Mouse (Mus musculus): ENCODE results near the gene Gm17428. TPM values are rescaled to one million over a fixed set of nuclear protein-coding genes. Genes with fewer than 3 reads are reported as not detected.
"Not testable (repeated sequence)": the region's sequence is repeated elsewhere in the genome, so short reads cannot be mapped to it uniquely, and the experiment has no call there.

Gm17428 gene
- total and polyA plus RNA-seq, 3 experiments = not detected

DNA sequence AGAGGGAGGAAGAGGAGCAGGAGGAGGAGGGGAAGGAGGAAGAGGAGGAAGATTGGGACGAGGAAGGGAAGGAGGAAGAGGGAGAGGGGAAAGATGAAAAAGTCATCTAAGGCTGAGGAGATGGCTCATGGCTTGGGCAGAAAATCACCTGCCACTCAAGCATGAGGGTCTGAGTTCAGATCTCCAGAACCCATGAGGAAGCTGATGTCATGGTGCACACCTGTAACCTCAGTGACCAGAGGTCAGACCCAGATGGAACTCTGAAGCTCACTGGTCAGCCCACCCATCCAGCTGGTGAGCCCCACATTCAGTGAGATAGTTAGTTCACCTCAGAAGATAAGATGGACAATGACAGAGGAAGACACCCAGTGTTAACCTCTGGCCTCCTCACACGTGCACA lies 31.8 kb upstream of the Gm17428 start:
- H3K4me3 ChIP-seq = no peak overlapping the region
- DNase-seq = no peak
- intact Hi-C loops (cut with DNase I) = no loop called here
- no peaks in the 10 kb centered on the region for H3K4me1 ChIP-seq (ENCODE audit: control insufficient read depth, insufficient read depth, low read length)
- TF ChIP-seq POLR2A (IDR thresholded peaks at IDR 0.05; ENCODE audit: insufficient read depth, low read depth, low read length) (no peak; the same call in none of the 2 replicates), EP300 (IDR thresholded peaks at IDR 0.05; ENCODE audit: insufficient read depth, low read depth, low read length) (peak; percentile 98; the same call in 1 of the 2 replicates)
- WGBS = 22% methylated on average over 2 of the region's 2 CpGs
- no peak overlapping the region for H3K9ac ChIP-seq (ENCODE audit: low read depth, low read length)
- H3K27ac ChIP-seq = no peak overlapping the region
- H3K79me2 ChIP-seq (replicated peaks; ENCODE audit: control insufficient read depth, insufficient read depth, low read length) = no peaks in the 10 kb centered on the region
- no peaks in the 10 kb centered on the region for H3K27me3 ChIP-seq (ENCODE audit: control insufficient read depth, insufficient read depth, low read length)
- no peaks in the 10 kb centered on the region for H3K36me3 ChIP-seq (ENCODE audit: control insufficient read depth, insufficient read depth, low read length)

DNA sequence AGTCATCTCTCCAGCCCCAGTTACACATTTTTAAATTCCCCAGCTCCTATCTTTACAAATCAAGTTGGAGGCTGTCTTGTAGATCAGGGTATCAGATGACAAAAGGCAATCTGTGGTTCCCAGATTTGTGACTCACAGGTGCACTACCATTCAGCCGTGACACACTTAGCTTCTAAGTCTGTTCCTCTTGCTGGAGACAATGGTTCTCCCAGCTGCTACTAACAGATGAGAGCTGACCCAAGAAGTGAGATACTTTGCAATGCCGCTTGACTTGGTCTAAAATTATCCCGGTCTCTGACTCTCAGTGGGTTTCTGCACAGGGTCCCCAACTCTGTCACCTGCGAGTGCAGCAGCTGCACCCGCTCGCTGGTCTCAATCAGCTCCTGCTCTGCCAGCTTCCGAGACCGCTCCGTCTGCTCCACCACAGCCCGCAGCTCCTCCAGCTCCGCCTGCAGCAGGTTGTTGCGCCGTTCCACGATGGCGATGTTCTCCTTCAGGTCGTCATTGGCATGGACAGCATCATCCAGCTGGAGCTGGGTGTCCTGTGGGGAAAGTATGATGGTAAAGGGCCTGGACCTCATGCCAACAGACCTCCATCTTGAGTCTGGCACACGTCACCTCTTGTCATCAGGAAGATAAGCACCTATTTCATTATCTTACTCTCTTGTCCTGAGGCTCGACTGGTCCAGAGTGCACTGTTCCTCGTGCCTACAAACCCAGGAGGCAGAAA lies 30.6 kb upstream of the Gm17428 start:
- H3K36me3 ChIP-seq (ENCODE audit: control insufficient read depth, insufficient read depth, low read length) = no peaks in the 10 kb centered on the region; the same call in 1 of the 2 replicates
- no peak overlapping the region for H3K4me3 ChIP-seq
- H3K4me1 ChIP-seq (ENCODE audit: control insufficient read depth, insufficient read depth, low read length) = no peaks in the 10 kb centered on the region
- H3K27ac ChIP-seq = no peak overlapping the region
- H3K79me2 ChIP-seq (replicated peaks; ENCODE audit: control insufficient read depth, insufficient read depth, low read length) = no peaks in the 10 kb centered on the region
- no peaks in the 10 kb centered on the region for H3K27me3 ChIP-seq (ENCODE audit: control insufficient read depth, insufficient read depth, low read length)
- DNase-seq = peak in 1 of 2 experiments; percentile 38
- no peak overlapping the region for H3K9ac ChIP-seq (ENCODE audit: low read depth, low read length)
- WGBS = 41% methylated on average over 19 of the region's 19 CpGs
- peak; percentile 96 for TF ChIP-seq EP300 (IDR thresholded peaks at IDR 0.05; ENCODE audit: insufficient read depth, low read depth, low read length)
- TF ChIP-seq CTCF (IDR thresholded peaks at IDR 0.05) = no peak
- peak; percentile 77 for TF ChIP-seq POLR2A (IDR thresholded peaks at IDR 0.05; ENCODE audit: insufficient read depth, low read depth, low read length)
- intact Hi-C loops (cut with DNase I) = no loop called here

DNA sequence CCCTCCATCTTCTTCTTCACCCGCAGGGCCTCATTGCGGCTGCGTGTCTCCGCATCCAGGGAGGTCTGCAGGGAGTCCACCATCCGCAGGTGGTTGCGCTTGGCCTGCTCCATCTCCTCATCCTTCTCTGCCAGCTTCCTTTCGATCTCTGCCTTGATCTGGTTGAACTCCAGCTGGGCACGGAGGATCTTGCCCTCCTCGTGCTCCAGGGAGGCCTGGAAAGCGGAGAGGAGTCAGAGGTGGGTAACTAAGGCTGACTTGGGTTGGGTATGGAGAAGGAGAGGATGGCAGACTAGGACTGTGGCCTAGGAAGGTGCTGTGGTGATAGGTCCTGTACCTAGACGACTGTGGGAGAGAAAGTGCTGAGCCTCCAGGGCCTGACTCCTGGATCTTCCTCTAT lies 29.7 kb upstream of the Gm17428 start:
- peak in 1 of 2 experiments; percentile 34 for DNase-seq
- TF ChIP-seq POLR2A (IDR thresholded peaks at IDR 0.05; ENCODE audit: insufficient read depth, low read depth, low read length) = peak; percentile 72; the same call in 1 of the 2 replicates
- peak; percentile 96 for TF ChIP-seq EP300 (IDR thresholded peaks at IDR 0.05; ENCODE audit: insufficient read depth, low read depth, low read length)
- H3K27ac ChIP-seq; H3K4me1 ChIP-seq (ENCODE audit: control insufficient read depth, insufficient read depth, low read length); H3K36me3 ChIP-seq (ENCODE audit: control insufficient read depth, insufficient read depth, low read length); intact Hi-C loops (cut with DNase I); H3K79me2 ChIP-seq (replicated peaks; ENCODE audit: control insufficient read depth, insufficient read depth, low read length); H3K9ac ChIP-seq (ENCODE audit: low read depth, low read length); H3K4me3 ChIP-seq; H3K27me3 ChIP-seq (ENCODE audit: control insufficient read depth, insufficient read depth, low read length): not testable (repeated sequence)
- WGBS = 74% methylated on average over 11 of the region's 11 CpGs

DNA sequence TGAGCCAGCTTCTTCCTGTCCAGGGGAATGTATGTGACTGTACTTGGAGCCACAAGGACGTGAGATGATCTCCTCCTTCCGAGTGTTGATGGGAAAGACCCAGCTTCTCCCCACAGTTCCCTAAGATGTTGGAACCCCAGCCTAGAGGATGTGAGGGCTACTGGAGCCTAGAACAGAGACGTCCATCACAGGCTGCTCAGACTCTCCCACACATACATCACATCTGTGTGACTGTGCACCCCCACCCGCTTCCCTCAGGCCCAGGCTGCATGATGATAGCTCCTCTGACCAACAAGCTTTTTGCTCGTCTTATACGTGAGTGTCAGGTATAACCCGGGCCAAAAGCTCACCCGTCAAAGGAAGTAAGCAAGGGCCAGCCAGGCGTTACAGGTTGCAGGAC lies 28.0 kb upstream of the Gm17428 start:
- Histone ChIP-seq H3K79me2 (replicated peaks; ENCODE audit: control insufficient read depth, insufficient read depth, low read length) (no peaks in the 10 kb centered on the region), H3K36me3 (ENCODE audit: control insufficient read depth, insufficient read depth, low read length) (peaks cover 3% of the 10 kb centered on the region), H3K4me3 (no peak overlapping the region), H3K27me3 (ENCODE audit: control insufficient read depth, insufficient read depth, low read length) (no peaks in the 10 kb centered on the region), H3K4me1 (ENCODE audit: control insufficient read depth, insufficient read depth, low read length) (no peaks in the 10 kb centered on the region; the same call in 1 of the 2 replicates), H3K27ac (no peak overlapping the region), H3K9ac (ENCODE audit: low read depth, low read length) (peak overlapping the region; percentile 45)
- intact Hi-C loops (cut with DNase I) = no loop called here
- TF ChIP-seq POLR2A (IDR thresholded peaks at IDR 0.05; ENCODE audit: insufficient read depth, low read depth, low read length) (peak; percentile 63; the same call in 1 of the 2 replicates), CTCF (IDR thresholded peaks at IDR 0.05) (no peak), EP300 (IDR thresholded peaks at IDR 0.05; ENCODE audit: insufficient read depth, low read depth, low read length) (peak; percentile 73; the same call in 1 of the 2 replicates)
- DNase-seq = no peak
- WGBS = 44% methylated on average over 9 of the region's 9 CpGs

DNA sequence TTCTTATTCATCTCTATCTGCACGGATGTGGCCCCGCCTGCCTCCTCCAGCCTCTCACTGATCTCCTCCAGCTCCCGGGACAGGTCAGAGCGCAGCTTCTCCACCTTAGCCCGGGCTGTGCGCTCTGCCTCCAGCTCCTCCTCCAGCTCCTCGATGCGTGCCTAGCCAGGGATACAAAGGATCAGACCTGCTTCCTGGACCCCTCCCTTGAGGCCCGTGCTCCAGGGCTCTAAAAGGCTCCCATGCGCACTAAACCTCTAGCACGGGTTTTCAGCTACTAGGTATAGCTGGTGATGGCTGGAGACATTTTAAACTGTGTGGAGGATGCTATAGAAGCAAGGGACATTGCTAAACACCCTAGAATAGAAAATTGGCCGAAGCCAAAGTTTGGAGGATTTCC lies 26.2 kb upstream of the Gm17428 start:
- intact Hi-C loops (cut with DNase I) = no loop called here
- TF ChIP-seq CTCF (IDR thresholded peaks at IDR 0.05) (no peak), POLR2A (IDR thresholded peaks at IDR 0.05; ENCODE audit: insufficient read depth, low read depth, low read length) (peak; percentile 89), EP300 (IDR thresholded peaks at IDR 0.05; ENCODE audit: insufficient read depth, low read depth, low read length) (peak; percentile 92; the same call in 1 of the 2 replicates)
- H3K36me3 ChIP-seq (ENCODE audit: control insufficient read depth, insufficient read depth, low read length) = peaks cover 3% of the 10 kb centered on the region
- H3K4me3 ChIP-seq = no peak overlapping the region
- no peaks in the 10 kb centered on the region; the same call in 1 of the 2 replicates for H3K27me3 ChIP-seq (ENCODE audit: control insufficient read depth, insufficient read depth, low read length)
- no peaks in the 10 kb centered on the region; the same call in 1 of the 2 replicates for H3K4me1 ChIP-seq (ENCODE audit: control insufficient read depth, insufficient read depth, low read length)
- no peak overlapping the region for H3K27ac ChIP-seq
- DNase-seq = peak in 1 of 2 experiments; percentile 29
- WGBS = 30% methylated on average over 12 of the region's 12 CpGs
- peak overlapping the region; percentile 10; the same call in 1 of the 2 replicates for H3K9ac ChIP-seq (ENCODE audit: low read depth, low read length)
- no peaks in the 10 kb centered on the region for H3K79me2 ChIP-seq (replicated peaks; ENCODE audit: control insufficient read depth, insufficient read depth, low read length)

DNA sequence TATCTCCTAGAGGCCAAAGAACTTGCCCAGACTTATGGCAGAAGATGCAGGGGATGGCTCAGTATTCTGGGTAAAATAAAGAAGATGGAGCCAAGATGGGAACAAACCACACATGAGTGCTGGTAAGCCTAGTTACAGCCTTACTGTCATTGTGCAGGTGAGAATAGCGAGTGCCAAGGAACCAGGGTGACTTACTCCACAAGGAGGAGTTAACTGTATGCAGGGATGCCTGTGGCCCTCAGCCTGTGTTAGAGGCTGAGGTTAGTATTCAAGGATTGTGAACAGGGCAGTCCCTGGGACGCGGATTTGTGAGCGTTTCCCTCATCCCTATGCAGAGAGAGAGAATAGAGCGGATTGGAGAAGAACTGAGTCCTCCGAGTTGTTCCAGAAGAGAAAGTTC lies 25.1 kb upstream of the Gm17428 start:
- Histone ChIP-seq H3K36me3 (ENCODE audit: control insufficient read depth, insufficient read depth, low read length) (peaks cover 3% of the 10 kb centered on the region), H3K4me1 (ENCODE audit: control insufficient read depth, insufficient read depth, low read length) (no peaks in the 10 kb centered on the region; the same call in 1 of the 2 replicates), H3K27ac (no peak overlapping the region), H3K79me2 (replicated peaks; ENCODE audit: control insufficient read depth, insufficient read depth, low read length) (no peaks in the 10 kb centered on the region), H3K9ac (ENCODE audit: low read depth, low read length) (0 out of 2 replicates have a peak overlapping the region, but pooled peaks have one; percentile 21), H3K27me3 (ENCODE audit: control insufficient read depth, insufficient read depth, low read length) (no peaks in the 10 kb centered on the region; the same call in 1 of the 2 replicates), H3K4me3 (no peak overlapping the region)
- 69% methylated on average over 6 of the region's 6 CpGs for WGBS
- TF ChIP-seq EP300 (IDR thresholded peaks at IDR 0.05; ENCODE audit: insufficient read depth, low read depth, low read length) (peak; percentile 93), POLR2A (IDR thresholded peaks at IDR 0.05; ENCODE audit: insufficient read depth, low read depth, low read length) (peak; percentile 88), CTCF (IDR thresholded peaks at IDR 0.05) (no peak)
- no peak for DNase-seq
- intact Hi-C loops (cut with DNase I) = no loop called here
